Mouse (Mus musculus) frontal cortex, adult (tissue): ENCODE measurements at regions not wholly inside any gene's neighbourhood (a gene's known extent, or its start where the extent isn't known, plus 50 kb on each side); places are given as distances from the start of the nearest gene placed in this dataset.

ENCODE experiments used
- ATAC-seq: cut with Nextera tagmentation; 2 replicates; pipeline ENCODE4 v1.9.2; 2017; ENCODE audit warnings: mild to moderate bottlenecking, moderate library complexity, mixed read lengths; ENCODE audit not compliant: low TSS enrichment

DNA sequence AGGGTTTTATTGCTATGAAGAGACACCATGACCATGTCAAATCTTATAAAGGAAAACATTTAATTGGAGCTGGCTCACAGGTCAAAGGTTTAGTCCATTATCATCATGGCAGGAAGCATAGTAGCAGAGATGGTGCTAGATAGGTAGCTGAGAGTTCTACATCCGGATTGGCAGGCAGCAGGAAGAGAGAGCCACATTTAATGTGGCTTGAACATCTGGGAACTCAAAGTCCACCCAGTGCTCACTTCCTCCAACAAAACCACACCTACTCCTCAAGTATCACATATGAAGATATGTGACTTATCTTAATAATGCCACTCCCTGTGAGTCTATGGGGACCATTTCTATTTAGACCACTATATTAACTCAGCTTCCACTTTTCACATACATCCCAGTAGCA is 93.2 kb upstream of the Fbxo33 start:
- ATAC-seq = no peak

- ATAC-seq = no peak
Measured at GRCm38 (mm10) chr12:59307958-59308357, 88.4 kb upstream of the Fbxo33 start.

- ATAC-seq = no peak
Measured at GRCm38 (mm10) chr12:59304522-59304921, 85.0 kb upstream of the Fbxo33 start.
